Mouse (Mus musculus) heart, embryonic 15.5 days (tissue): ENCODE data around the gene Klrg2. TPM values are rescaled to one million over a fixed set of nuclear protein-coding genes. Genes with fewer than 3 reads are reported as not detected.

ENCODE experiments used
- ATAC-seq: fragments of 200-750 bp; cut with Nextera tagmentation; replicated peaks from 2 replicates; pipeline ENCODE4 v1.8.0; 2017; ENCODE audit warnings: low read depth, moderate TSS enrichment; ENCODE audit not compliant: insufficient number of reproducible peaks, insufficient read depth, low FRiP score
- H3K27ac ChIP-seq: fragments of 300-500 bp; sonication (generic); 2 replicates; pipeline ENCODE4 v1.5.1; 2015; ENCODE audit warnings: mild to moderate bottlenecking, inconsistent platforms
- H3K27me3 ChIP-seq: fragments of 300-500 bp; sonication (generic); 2 replicates; pipeline ENCODE4 v1.6.1; 2015; ENCODE audit warnings: inconsistent platforms
- H3K36me3 ChIP-seq: fragments of 300-500 bp; sonication (generic); 2 replicates; pipeline ENCODE4 v1.6.1; 2015; ENCODE audit warnings: mild to moderate bottlenecking, inconsistent platforms
- H3K4me1 ChIP-seq: fragments of 300-500 bp; sonication (generic); replicated peaks from 2 replicates; pipeline ENCODE4 v1.6.1; 2015; ENCODE audit warnings: inconsistent platforms
- H3K4me2 ChIP-seq: fragments of 300-500 bp; sonication (generic); 2 replicates; pipeline ENCODE4 v1.6.1; 2015; ENCODE audit warnings: inconsistent platforms, mild to moderate bottlenecking, moderate library complexity
- H3K4me3 ChIP-seq: fragments of 300-500 bp; sonication (generic); 2 replicates; pipeline ENCODE4 v1.5.1; 2015; ENCODE audit warnings: mild to moderate bottlenecking, inconsistent platforms
- H3K9ac ChIP-seq: fragments of 300-500 bp; sonication (generic); 2 replicates; pipeline ENCODE4 v1.6.1; 2015; ENCODE audit warnings: mild to moderate bottlenecking, inconsistent platforms
- H3K9me3 ChIP-seq: fragments of 300-500 bp; sonication (generic); replicated peaks from 2 replicates; pipeline ENCODE4 v1.6.1; 2016; ENCODE audit warnings: inconsistent platforms
- WGBS: fragments of 180-500 bp; shearing (Covaris S2); methylation state at CpG from one replicate; pipeline ENCODE4 v1.1.7; 2015; ENCODE audit warnings: mixed read lengths; 5-methylcytosine and 5-hydroxymethylcytosine counted together
- polyA plus RNA-seq: library from polyadenylated mRNA; unstranded; fragments of >200 nt; fragmentation: Nextera tagmentation; extraction: Ambion mirVana; gene quantifications from 2 replicates; pipeline ENCODE4 v1.2.1, GENCODE M21; 2015

Klrg2 gene
- polyA plus RNA-seq, 1 experiment from 2014 or later, result 0.15 TPM

DNA sequence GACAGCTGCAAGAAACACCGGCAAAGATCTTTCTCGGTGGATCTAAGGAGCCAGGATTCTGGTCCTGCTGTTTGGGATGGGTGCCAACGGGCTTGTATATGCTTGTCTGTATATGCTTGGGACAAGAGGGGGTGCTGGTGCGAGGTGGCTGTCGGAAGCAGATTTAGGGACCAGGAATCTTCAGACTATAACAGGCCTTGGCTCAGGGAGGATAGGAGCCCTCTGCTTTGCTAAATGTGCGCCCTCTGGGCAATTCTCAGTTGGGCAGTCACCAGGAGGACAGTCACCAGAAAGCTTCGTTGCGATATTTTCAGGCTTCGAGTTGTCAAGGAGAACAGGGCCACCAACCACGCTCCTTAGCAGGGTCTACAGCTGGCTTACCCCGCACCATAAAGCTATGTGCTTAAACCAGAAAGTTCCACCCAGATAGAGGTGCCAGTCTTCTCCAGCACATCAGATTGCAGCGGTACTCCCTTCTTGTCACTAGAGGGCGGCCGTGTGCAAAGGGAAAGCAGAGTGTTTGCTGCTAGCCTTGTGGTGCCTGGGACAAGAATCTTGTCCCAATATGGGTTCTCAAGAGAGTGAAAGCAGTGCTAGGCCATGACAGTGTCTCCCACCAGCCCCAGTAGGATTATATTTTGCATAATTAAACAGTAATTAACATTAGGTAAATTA, 13.4 kb upstream of the Klrg2 start:
- Histone ChIP-seq H3K9ac (no peak overlapping the region), H3K27me3 (no peaks in the 10 kb centered on the region), H3K4me3 (no peak overlapping the region), H3K36me3 (no peaks in the 10 kb centered on the region), H3K27ac (no peak overlapping the region), H3K4me2 (no peak overlapping the region), H3K4me1 (no peaks in the 10 kb centered on the region), H3K9me3 (no peaks in the 10 kb centered on the region)
- 35% methylated on average over 14 of the region's 14 CpGs for WGBS
- 0 out of 2 replicates have a peak, but pooled peaks have one; percentile 27 for ATAC-seq

DNA sequence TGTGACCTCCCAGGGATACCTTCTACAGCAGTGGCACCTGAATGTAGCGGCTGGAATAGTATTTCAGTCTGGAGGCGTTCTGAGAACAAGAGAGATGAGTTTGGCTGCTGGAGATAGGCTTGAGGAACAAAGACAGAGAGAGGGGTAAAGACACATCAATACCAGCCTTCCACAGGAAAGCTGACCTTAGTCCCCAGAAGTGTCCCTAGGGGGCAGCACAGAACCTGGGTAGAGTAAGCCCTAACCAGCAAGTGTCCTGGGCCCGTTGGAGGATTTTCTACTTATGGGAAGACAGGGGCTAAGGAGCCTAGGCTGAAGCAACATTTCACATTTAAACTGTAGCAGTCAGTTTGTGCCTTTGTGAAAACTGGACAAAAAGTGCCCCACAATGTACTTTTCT, 12.5 kb upstream of the Klrg2 start:
- no peaks in the 10 kb centered on the region for H3K27me3 ChIP-seq
- ATAC-seq, result no peak

DNA sequence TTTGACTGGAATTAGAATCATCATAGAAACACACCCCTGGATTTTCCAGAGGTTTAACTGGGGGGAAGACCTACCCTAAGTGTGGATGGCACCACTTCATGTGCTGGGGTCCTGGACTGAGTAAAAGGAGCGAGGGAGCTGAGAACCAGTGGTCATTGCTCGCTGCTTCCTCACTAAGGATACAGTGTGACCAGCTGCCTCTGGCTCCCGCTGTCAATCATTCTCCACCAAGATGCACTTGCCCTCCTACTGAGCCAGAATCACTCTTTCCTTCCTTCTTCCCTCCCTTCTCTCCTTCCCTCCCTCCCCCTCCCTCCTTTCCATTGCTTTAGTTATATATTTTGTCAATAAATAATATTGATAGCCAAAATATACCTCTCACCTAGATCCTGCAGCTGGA, 6.0 kb upstream of the Klrg2 start:
- Histone ChIP-seq H3K4me2 (no peak overlapping the region), H3K27ac (no peak overlapping the region), H3K9me3 (no peaks in the 10 kb centered on the region), H3K4me1 (peaks cover 7% of the 10 kb centered on the region; the same call in 1 of the 2 replicates), H3K36me3 (no peaks in the 10 kb centered on the region), H3K4me3 (no peak overlapping the region), H3K9ac (no peak overlapping the region), H3K27me3 (peaks cover 40% of the 10 kb centered on the region)
- ATAC-seq, result no peak
- 67% methylated on average over 3 of the region's 3 CpGs for whole genome bisulfite sequencing

More for the DNA sequence above, 12.5 kb upstream of the Klrg2 start:
- no peak overlapping the region for H3K4me2 ChIP-seq
- no peaks in the 10 kb centered on the region for H3K4me1 ChIP-seq
- H3K27ac ChIP-seq, result no peak overlapping the region
- 69% methylated on average over 3 of the region's 3 CpGs for WGBS
- H3K9ac ChIP-seq, result no peak overlapping the region
- no peak overlapping the region for H3K4me3 ChIP-seq
- H3K9me3 ChIP-seq, result no peaks in the 10 kb centered on the region
- H3K36me3 ChIP-seq, result no peaks in the 10 kb centered on the region

- Histone ChIP-seq H3K27ac (no peak overlapping the region), H3K27me3 (peaks cover 45% of the 10 kb centered on the region), H3K4me2 (no peak overlapping the region), H3K4me3 (no peak overlapping the region), H3K4me1 (peaks cover 7% of the 10 kb centered on the region; the same call in 1 of the 2 replicates), H3K36me3 (no peaks in the 10 kb centered on the region), H3K9me3 (no peaks in the 10 kb centered on the region), H3K9ac (no peak overlapping the region)
- no peak for ATAC-seq
- WGBS, result 44% methylated on average over 5 of the region's 5 CpGs
These were observed 5.6 kb upstream of the Klrg2 start for GRCm38 (mm10) chr6:38642593-38642992.

DNA sequence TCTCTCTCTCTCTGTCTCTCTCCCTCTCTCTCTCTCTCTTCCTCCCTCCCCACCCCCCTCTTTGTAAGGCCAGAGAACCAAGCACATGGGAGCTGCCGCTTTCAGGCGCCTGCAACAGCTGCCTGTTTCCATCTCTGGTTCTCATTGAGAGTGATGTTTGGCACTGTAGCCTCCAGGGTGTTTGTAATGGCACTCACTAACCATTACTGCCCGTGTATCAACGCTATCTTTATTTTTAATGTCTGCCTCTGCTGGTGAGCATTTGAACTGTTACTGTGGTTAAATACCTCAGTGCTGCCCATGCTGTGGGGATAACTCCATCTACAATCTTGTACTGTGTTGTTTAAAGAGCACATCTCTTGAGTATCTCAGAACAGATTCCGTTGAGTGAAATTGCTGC, 4.6 kb upstream of the Klrg2 start:
- WGBS, result 49% methylated on average over 5 of the region's 5 CpGs
- Histone ChIP-seq H3K27me3 (peaks cover 50% of the 10 kb centered on the region), H3K27ac (no peak overlapping the region), H3K9me3 (no peaks in the 10 kb centered on the region), H3K36me3 (no peaks in the 10 kb centered on the region), H3K9ac (no peak overlapping the region), H3K4me3 (no peak overlapping the region), H3K4me1 (peaks cover 17% of the 10 kb centered on the region), H3K4me2 (no peak overlapping the region)
- ATAC-seq, result no peak

- no peak overlapping the region for H3K9ac ChIP-seq
- no peak for ATAC-seq
- H3K27ac ChIP-seq, result no peak overlapping the region
- peaks cover 21% of the 10 kb centered on the region for H3K4me1 ChIP-seq
- peaks cover 54% of the 10 kb centered on the region for H3K27me3 ChIP-seq
- H3K36me3 ChIP-seq, result no peaks in the 10 kb centered on the region
- WGBS, result 61% methylated on average over 5 of the region's 5 CpGs
- no peak overlapping the region for H3K4me2 ChIP-seq
- no peak overlapping the region for H3K4me3 ChIP-seq
- no peaks in the 10 kb centered on the region for H3K9me3 ChIP-seq
These were observed 4.2 kb upstream of the Klrg2 start for GRCm38 (mm10) chr6:38641228-38641627.

- Histone ChIP-seq H3K4me1 (peaks cover 29% of the 10 kb centered on the region), H3K9ac (no peak overlapping the region), H3K27me3 (peaks cover 62% of the 10 kb centered on the region), H3K27ac (no peak overlapping the region), H3K4me3 (no peak overlapping the region), H3K9me3 (no peaks in the 10 kb centered on the region), H3K4me2 (no peak overlapping the region), H3K36me3 (no peaks in the 10 kb centered on the region)
- ATAC-seq, result no peak
- WGBS, result 69% methylated on average over 11 of the region's 11 CpGs
These were observed 3.4 kb upstream of the Klrg2 start for GRCm38 (mm10) chr6:38640401-38640800.

GRCm38 (mm10) chr6:38635941-38636851, 846 bp downstream of the Klrg2 start:
- 2% methylated on average over 56 of the region's 72 CpGs for WGBS

GRCm38 (mm10) chr6:38634461-38634860, 2.6 kb downstream of the Klrg2 start:
- Histone ChIP-seq H3K9ac (no peak overlapping the region), H3K4me2 (no peak overlapping the region), H3K4me1 (peaks cover 23% of the 10 kb centered on the region), H3K27me3 (peaks cover 58% of the 10 kb centered on the region), H3K36me3 (no peaks in the 10 kb centered on the region), H3K9me3 (no peaks in the 10 kb centered on the region), H3K4me3 (no peak overlapping the region), H3K27ac (no peak overlapping the region)
- ATAC-seq, result no peak
- WGBS, result 86% methylated on average over 8 of the region's 8 CpGs

More at GRCm38 (mm10) chr6:38635941-38636851, 846 bp downstream of the Klrg2 start:
- Histone ChIP-seq H3K4me1 (peaks cover 23% of the 10 kb centered on the region), H3K36me3 (no peaks in the 10 kb centered on the region), H3K4me2 (peak overlapping the region; percentile 98), H3K27me3 (peaks cover 74% of the 10 kb centered on the region), H3K4me3 (peak overlapping the region; percentile 58), H3K27ac (no peak overlapping the region), H3K9me3 (no peaks in the 10 kb centered on the region), H3K9ac (peak overlapping the region; percentile 57)
- peak; percentile 69 for ATAC-seq

GRCm38 (mm10) chr6:38632826-38633225, 4.2 kb downstream of the Klrg2 start:
- H3K36me3 ChIP-seq, result peaks cover 2% of the 10 kb centered on the region; the same call in 1 of the 2 replicates

DNA sequence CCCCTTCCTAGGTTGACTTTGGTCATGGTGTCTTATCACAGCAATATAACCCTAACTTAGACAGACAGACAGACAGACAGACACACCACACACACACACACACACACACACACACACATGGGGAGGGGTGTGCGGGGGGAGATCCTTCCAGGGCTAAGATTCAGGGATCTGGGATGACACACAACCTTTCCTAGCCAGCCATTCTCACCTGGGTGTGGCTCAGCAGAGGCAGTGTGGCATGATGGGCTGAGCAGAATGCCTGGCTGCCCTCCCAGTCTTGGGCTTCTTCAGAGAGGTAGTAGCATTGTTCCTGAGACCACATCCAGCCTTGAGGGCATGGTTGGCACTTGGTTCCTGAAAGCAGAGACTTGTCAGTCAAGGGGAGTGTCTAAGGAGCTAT, 7.5 kb downstream of the Klrg2 start:
- Histone ChIP-seq H3K36me3 (peaks cover 7% of the 10 kb centered on the region; the same call in 1 of the 2 replicates), H3K4me1 (peaks cover 6% of the 10 kb centered on the region), H3K27me3 (peaks cover 15% of the 10 kb centered on the region), H3K4me2 (no peak overlapping the region), H3K27ac (no peak overlapping the region), H3K9me3 (no peaks in the 10 kb centered on the region), H3K9ac (no peak overlapping the region), H3K4me3 (no peak overlapping the region)
- no peak for ATAC-seq
- 100% methylated on average over 1 of the region's 1 CpGs for whole genome bisulfite sequencing

More at GRCm38 (mm10) chr6:38632826-38633225, 4.2 kb downstream of the Klrg2 start:
- Histone ChIP-seq H3K4me1 (peaks cover 23% of the 10 kb centered on the region), H3K4me2 (no peak overlapping the region), H3K9ac (no peak overlapping the region), H3K9me3 (no peaks in the 10 kb centered on the region), H3K4me3 (no peak overlapping the region), H3K27me3 (peaks cover 43% of the 10 kb centered on the region), H3K27ac (no peak overlapping the region)
- WGBS, result 82% methylated on average over 2 of the region's 2 CpGs
- no peak for ATAC-seq
